Mouse (Mus musculus) limb, embryonic 11.5 days (tissue): ENCODE measurements at regions not wholly inside any gene's neighbourhood (a gene's known extent, or its start where the extent isn't known, plus 50 kb on each side); places are given as distances from the start of the nearest gene placed in this dataset.

ENCODE experiments used
- ATAC-seq: fragments of 200-750 bp; cut with Nextera tagmentation; 2 replicates; pipeline ENCODE4 v1.8.0; 2017; ENCODE audit warnings: low read depth; ENCODE audit not compliant: insufficient number of reproducible peaks, low FRiP score, low TSS enrichment
- DNase-seq: peaks from one replicate; pipeline ENCODE4 v3.0.0-alpha.2; 2015; ENCODE audit warnings: low spot score
- H3K27ac ChIP-seq: fragments of 300-500 bp; sonication (generic); replicated peaks from 2 replicates; pipeline ENCODE4 v1.5.1; 2014; ENCODE audit warnings: low read depth, mild to moderate bottlenecking, low read length
- H3K27me3 ChIP-seq: fragments of 300-500 bp; sonication (generic); 2 replicates; pipeline ENCODE4 v1.6.1; 2014; ENCODE audit warnings: mild to moderate bottlenecking, low read length, mixed read lengths; ENCODE audit not compliant: control insufficient read depth, insufficient read depth
- H3K36me3 ChIP-seq: fragments of 300-500 bp; sonication (generic); 2 replicates; pipeline ENCODE4 v1.6.1; 2014; ENCODE audit warnings: mild to moderate bottlenecking, low read length, moderate library complexity, mixed read lengths; ENCODE audit not compliant: control insufficient read depth, insufficient read depth
- H3K4me1 ChIP-seq: fragments of 300-500 bp; sonication (generic); 2 replicates; pipeline ENCODE4 v1.6.1; 2014; ENCODE audit warnings: low read length, mixed read lengths; ENCODE audit not compliant: control insufficient read depth, insufficient read depth
- H3K4me2 ChIP-seq: fragments of 300-500 bp; sonication (generic); 2 replicates; pipeline ENCODE4 v1.6.1; 2014; ENCODE audit warnings: low read depth, mild to moderate bottlenecking, moderate library complexity; ENCODE audit not compliant: severe bottlenecking
- H3K4me3 ChIP-seq: fragments of 300-500 bp; sonication (generic); 2 replicates; pipeline ENCODE4 v1.5.1; 2014; ENCODE audit warnings: low read depth, low read length
- H3K9ac ChIP-seq: fragments of 300-500 bp; sonication (generic); 2 replicates; pipeline ENCODE4 v1.6.1; 2014; ENCODE audit warnings: mild to moderate bottlenecking, low read length
- H3K9me3 ChIP-seq: fragments of 300-500 bp; sonication (generic); 2 replicates; pipeline ENCODE4 v1.6.1; 2016; ENCODE audit warnings: low read length; ENCODE audit not compliant: control insufficient read depth
- WGBS: fragments of 180-500 bp; shearing (Covaris S2); extraction: QIAGEN DNeasy Blood & Tissue Kit; methylation state at CpG from one replicate; pipeline ENCODE4 v1.1.7; 2014; 5-methylcytosine and 5-hydroxymethylcytosine counted together

DNA sequence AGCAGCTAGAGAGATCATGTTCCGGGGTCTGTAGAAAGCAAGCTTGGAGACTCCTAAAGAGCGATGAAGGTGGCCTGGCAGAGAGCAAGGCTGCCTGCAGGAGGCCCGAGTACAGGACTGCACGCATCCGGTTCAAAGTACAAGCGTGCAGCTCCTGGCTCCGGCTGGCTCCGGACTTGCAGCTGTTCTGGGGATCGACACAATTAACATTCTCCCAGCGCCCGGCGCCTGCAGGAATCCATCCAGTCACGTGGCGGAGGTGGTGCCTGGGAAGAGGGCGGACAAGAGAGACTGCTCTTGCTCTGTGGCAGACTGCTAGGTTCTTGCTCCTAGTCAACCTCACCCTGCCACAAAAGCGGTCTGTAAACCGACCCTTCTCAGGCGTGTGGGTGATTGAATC is 86.9 kb downstream of the Bdh1 start:
- Histone ChIP-seq H3K36me3 (no peaks in the 10 kb centered on the region), H3K4me3 (no peak overlapping the region), H3K4me1 (peaks cover 34% of the 10 kb centered on the region), H3K9ac (peak overlapping the region; percentile 27; the same call in 1 of the 2 replicates), H3K27me3 (no peaks in the 10 kb centered on the region), H3K27ac (peak overlapping the region; percentile 95), H3K9me3 (no peaks in the 10 kb centered on the region), H3K4me2 (peak overlapping the region; percentile 36)
- ATAC-seq (peak; percentile 83), DNase-seq (peak; percentile 95)
- WGBS: 2% methylated on average over 18 of the region's 18 CpGs

DNA sequence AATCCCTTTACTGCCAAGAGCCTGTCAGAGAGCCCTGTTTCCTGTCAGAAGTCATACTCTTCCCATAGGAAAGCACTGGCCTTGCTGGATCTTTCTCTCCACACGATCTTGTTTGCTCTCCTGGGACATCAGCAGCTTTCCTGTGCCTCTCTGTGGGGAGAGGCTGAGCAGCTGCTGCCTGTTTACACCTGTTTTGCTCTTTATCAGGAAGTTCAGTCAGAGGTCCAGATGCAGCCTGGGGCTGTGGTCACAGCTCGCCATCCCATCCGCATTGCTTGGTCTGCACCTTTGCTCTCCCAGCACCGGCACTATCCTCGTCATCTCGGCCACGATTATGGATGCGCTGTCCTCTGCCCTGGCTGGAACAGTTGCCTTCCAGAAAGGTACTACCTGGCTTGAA is 88.0 kb downstream of the Bdh1 start:
- H3K27ac ChIP-seq: no peak overlapping the region
- H3K4me1 ChIP-seq: peaks cover 34% of the 10 kb centered on the region
- H3K27me3 ChIP-seq: no peaks in the 10 kb centered on the region
- 59% methylated on average over 8 of the region's 8 CpGs for whole genome bisulfite sequencing
- ATAC-seq (no peak), DNase-seq (no peak)
- H3K9ac ChIP-seq: no peak overlapping the region
- no peaks in the 10 kb centered on the region for H3K9me3 ChIP-seq
- no peak overlapping the region for H3K4me3 ChIP-seq
- no peaks in the 10 kb centered on the region for H3K36me3 ChIP-seq
- no peak overlapping the region for H3K4me2 ChIP-seq

DNA sequence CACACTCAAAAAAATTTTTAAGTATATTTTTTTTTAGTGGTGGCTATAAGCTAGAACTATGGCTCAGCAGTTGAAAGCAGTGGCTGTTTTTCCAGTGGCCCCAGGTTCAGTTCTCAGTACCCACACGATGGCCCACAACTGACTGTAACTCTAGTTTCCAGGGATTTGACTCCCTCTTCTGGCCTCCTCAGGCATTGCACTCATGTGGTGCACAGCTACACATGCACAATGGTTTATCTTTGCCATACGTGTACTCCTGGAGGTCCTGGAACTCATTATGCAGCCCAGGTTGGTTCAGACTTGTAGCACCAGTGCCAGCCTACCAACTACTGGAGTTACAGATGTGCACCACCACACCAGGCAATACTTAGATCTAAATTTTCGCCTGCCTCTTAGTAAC is 96.7 kb downstream of the Bdh1 start:
- ATAC-seq: no peak
- Histone ChIP-seq H3K36me3 (no peaks in the 10 kb centered on the region; the same call in 1 of the 2 replicates), H3K4me1 (no peaks in the 10 kb centered on the region), H3K27ac (no peak overlapping the region), H3K9ac (no peak overlapping the region), H3K4me3 (no peak overlapping the region), H3K4me2 (no peak overlapping the region), H3K27me3 (no peaks in the 10 kb centered on the region), H3K9me3 (no peaks in the 10 kb centered on the region; the same call in 1 of the 2 replicates)
- 88% methylated on average over 3 of the region's 3 CpGs for WGBS
- DNase-seq: no peak

DNA sequence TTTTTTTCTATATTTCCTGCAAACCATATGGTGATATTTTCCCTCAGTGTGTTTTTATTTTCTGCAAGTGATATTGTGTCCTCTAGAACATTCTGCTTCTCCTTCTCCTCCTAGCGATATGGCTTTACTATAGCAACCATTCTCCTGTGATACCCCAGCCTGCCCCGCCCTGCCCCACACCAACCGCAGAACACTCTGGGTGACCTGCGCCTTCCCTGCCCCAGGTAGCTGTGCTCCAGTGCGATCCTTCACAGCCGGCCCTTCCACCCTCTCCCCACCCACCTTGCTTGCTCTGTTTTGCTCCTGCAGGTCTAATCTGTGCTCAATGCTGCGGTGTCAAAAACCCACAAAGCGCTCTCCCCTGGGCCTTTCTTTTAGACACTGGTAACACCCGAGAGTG is 98.0 kb downstream of the Bdh1 start:
- ATAC-seq: no peak

DNA sequence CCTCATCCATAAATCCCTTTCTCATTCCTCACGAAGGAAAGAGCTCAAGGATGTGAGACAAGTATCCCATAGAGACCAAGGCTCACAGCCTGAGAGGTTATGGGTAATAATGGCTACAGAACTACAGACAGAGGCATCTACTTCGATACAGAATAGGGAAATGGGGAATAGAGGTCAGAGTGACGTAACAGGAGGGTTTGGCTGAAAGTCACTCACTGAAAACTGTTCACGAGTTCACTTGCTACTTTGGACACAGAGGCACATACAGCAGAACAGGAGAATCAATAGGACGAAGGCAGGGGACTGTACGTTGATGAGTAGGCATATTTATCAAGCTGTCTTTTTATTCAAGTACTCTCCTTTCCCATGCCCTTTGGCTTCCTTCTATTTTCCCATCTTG is 99.7 kb downstream of the Bdh1 start:
- DNase-seq: no peak
- Histone ChIP-seq H3K27me3 (no peaks in the 10 kb centered on the region), H3K4me2 (no peak overlapping the region), H3K36me3 (no peaks in the 10 kb centered on the region; the same call in 1 of the 2 replicates), H3K9me3 (no peaks in the 10 kb centered on the region; the same call in 1 of the 2 replicates), H3K4me1 (no peaks in the 10 kb centered on the region), H3K27ac (no peak overlapping the region), H3K9ac (no peak overlapping the region), H3K4me3 (no peak overlapping the region)
- WGBS: 80% methylated on average over 6 of the region's 6 CpGs
- ATAC-seq: no peak

More for the DNA sequence above, 98.0 kb downstream of the Bdh1 start:
- Histone ChIP-seq H3K9me3 (no peaks in the 10 kb centered on the region; the same call in 1 of the 2 replicates), H3K4me3 (no peak overlapping the region), H3K4me2 (no peak overlapping the region), H3K36me3 (no peaks in the 10 kb centered on the region; the same call in 1 of the 2 replicates), H3K27ac (no peak overlapping the region), H3K9ac (no peak overlapping the region), H3K27me3 (no peaks in the 10 kb centered on the region), H3K4me1 (no peaks in the 10 kb centered on the region)
- no peak for DNase-seq
- 79% methylated on average over 9 of the region's 9 CpGs for WGBS

DNA sequence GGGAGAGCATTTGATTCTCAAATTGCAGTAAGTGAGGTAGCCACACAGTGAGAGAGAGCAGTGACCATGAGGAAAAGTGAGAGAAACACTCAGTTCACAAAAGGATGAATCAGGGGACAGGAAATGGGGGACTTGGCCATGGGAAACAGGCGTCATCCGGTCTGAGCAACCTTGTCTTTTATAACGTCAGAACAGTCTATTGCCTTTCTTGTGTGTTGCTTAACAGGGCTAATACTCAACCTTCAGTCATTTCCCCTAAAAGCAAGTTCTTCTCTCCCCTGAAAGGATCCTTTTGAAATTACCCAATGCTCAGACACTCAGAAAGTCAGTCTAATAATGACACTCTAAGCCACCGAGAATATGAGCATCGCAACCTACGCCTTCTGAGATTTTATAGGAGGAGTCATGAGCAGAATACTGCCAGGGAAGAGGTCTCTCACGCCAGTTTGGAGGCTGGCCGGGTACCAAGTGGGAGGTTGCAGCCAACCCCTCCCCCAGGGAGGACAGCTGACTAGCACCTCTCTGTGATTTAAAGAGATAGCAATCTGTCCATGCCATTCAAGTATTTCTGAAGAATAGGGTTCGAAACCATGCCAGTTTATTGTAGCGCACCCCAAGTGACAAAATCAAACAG is 104.7 kb downstream of the Bdh1 start:
- ATAC-seq (no peak), DNase-seq (no peak)
- no peak overlapping the region for H3K4me3 ChIP-seq
- H3K9ac ChIP-seq: no peak overlapping the region
- 74% methylated on average over 10 of the region's 10 CpGs for WGBS
- H3K27me3 ChIP-seq: no peaks in the 10 kb centered on the region
- no peaks in the 10 kb centered on the region for H3K36me3 ChIP-seq
- H3K4me2 ChIP-seq: no peak overlapping the region
- H3K27ac ChIP-seq: no peak overlapping the region
- H3K9me3 ChIP-seq: no peaks in the 10 kb centered on the region
- no peaks in the 10 kb centered on the region for H3K4me1 ChIP-seq

DNA sequence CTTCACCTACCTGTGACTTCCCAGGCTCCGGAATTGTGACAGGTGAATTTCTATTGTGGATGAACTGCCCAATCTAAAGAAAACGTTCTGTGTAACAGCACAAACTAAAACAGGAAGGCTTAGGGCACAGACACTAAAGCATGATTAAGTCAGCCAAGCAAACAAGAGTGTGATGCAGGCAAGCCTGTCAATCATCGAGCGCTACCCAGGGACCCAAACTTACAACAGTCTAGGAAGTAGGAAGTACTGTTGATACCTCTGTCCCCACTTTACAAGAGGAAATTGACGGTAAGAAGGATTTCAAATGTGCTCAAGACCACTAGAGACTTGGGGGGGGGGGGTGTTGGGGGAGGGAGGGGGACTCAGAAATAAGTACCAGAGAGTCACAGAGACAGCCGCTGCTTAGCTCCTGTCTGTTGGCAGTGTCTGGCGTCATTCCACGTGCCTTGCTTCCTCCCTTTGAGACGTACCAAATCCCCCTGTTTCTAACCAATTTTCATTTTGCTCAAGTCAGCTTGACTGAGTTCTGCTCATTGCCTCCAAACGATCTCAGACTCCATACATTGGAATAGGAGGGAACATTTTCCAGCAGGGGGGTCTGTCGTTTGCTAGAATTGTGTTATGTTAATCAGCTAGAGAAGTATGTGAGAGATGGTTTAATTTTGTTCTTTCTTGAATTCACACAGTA is 106.7 kb downstream of the Bdh1 start:
- Histone ChIP-seq H3K4me3 (no peak overlapping the region), H3K27ac (no peak overlapping the region), H3K4me2 (no peak overlapping the region), H3K9ac (no peak overlapping the region), H3K4me1 (peaks cover 4% of the 10 kb centered on the region), H3K36me3 (no peaks in the 10 kb centered on the region), H3K9me3 (no peaks in the 10 kb centered on the region), H3K27me3 (no peaks in the 10 kb centered on the region)
- no peak for DNase-seq
- no peak for ATAC-seq
- 69% methylated on average over 11 of the region's 11 CpGs for WGBS

DNA sequence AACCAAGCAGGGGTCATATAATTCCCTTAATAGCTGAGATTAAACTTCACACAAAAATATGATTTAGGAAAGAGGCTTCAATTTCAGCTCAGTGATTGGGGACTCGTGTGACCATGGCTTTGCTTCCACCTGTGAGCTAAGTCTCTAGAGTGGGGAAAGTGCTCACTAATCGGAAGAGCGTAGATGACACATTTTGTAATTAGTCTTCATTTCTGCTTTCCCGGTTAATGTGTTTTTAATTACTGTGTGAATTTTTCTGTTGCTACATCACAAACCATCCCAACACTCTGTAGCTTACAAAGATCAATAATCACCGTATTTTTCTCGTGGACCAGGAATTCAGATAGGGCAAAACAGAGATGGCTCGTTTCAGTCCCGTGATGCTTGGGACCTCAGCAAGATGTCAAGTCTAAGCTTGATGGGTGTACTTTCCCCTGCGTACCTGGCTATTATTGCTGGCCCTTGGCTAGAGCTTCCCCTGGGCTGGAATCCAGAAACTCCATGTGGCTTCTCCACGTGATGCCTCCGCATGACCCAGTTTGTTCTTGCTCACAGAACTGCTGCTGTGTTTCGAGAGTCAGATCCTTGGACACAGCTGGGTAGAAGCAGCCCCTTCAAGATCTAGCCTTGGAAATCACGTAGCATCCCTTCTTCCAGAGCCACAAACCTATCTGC is 107.3 kb downstream of the Bdh1 start:
- no peak overlapping the region for H3K4me3 ChIP-seq
- H3K36me3 ChIP-seq: no peaks in the 10 kb centered on the region
- peaks cover 5% of the 10 kb centered on the region for H3K4me1 ChIP-seq
- no peak overlapping the region for H3K27ac ChIP-seq
- H3K4me2 ChIP-seq: no peak overlapping the region
- no peak for DNase-seq
- H3K9me3 ChIP-seq: no peaks in the 10 kb centered on the region
- WGBS: 85% methylated on average over 13 of the region's 13 CpGs
- no peak for ATAC-seq
- H3K9ac ChIP-seq: no peak overlapping the region
- H3K27me3 ChIP-seq: no peaks in the 10 kb centered on the region
